11 mouse cellular contexts compared by ENCODE assay signal in genomic region chr2:60796616-60796968, GRCm38 (mm10).
DNase-seq lines count a peak whose midpoint lies in the region; ATAC-seq lines count a peak whose summit lies in the region.
"Had no signal": no experiment of that assay in that cellular context is flagged by ENCODE, and none has a peak within 500 bp of the region (broad histone marks: within the 10 kb centered on the region; RNA-seq: fewer than 3 reads in every experiment).

No protein-coding gene starts in this region.

- peaks cover 84% of the 10 kb centered on the region for H3K27me3 ChIP-seq in forebrain, embryonic 11.5 days (ENCODE audit: control insufficient read depth, insufficient read depth, low read length)
- H3K27me3 ChIP-seq in forebrain, embryonic 10.5 days (ENCODE audit: poor library complexity, severe bottlenecking), result peaks cover 92% of the 10 kb centered on the region
- no peaks in the 10 kb centered on the region for H3K27me3 ChIP-seq in embryonic facial prominence, embryonic 13.5 days
- no peaks in the 10 kb centered on the region for H3K27me3 ChIP-seq in hindbrain, embryonic 11.5 days (ENCODE audit: control insufficient read depth, insufficient read depth, low read length)
- peaks cover 76% of the 10 kb centered on the region for H3K27me3 ChIP-seq in midbrain, embryonic 13.5 days

- H3K4me3 ChIP-seq in forebrain, embryonic 11.5 days (ENCODE audit: low read depth, low read length), result no peak overlapping the region
- no peak overlapping the region for H3K4me3 ChIP-seq in forebrain, embryonic 10.5 days
- H3K4me3 ChIP-seq in embryonic facial prominence, embryonic 13.5 days, result no peak overlapping the region
- H3K4me3 ChIP-seq in hindbrain, embryonic 11.5 days (ENCODE audit: low read depth, low read length), result no peak overlapping the region
- no peak overlapping the region for H3K4me3 ChIP-seq in midbrain, embryonic 13.5 days (replicated peaks)

- no peak overlapping the region for H3K27ac ChIP-seq in forebrain, embryonic 11.5 days (ENCODE audit: low read depth, low read length)
- H3K27ac ChIP-seq in forebrain, embryonic 10.5 days, result no peak overlapping the region
- H3K27ac ChIP-seq in embryonic facial prominence, embryonic 13.5 days, result 0 out of 2 replicates have a peak overlapping the region, but pooled peaks have one; percentile 5
- no peak overlapping the region for H3K27ac ChIP-seq in hindbrain, embryonic 11.5 days (ENCODE audit: low read depth, low read length)
- peak overlapping the region; percentile 53 for H3K27ac ChIP-seq in midbrain, embryonic 13.5 days
- H3K27ac ChIP-seq: liver, embryonic 14.5 days had no signal

- no peak for DNase-seq in forebrain, embryonic 11.5 days (ENCODE audit: low spot score)
- no peak for DNase-seq in forebrain, embryonic 10.5 days (ENCODE audit: extremely low spot score, low spot score)
- no peak for DNase-seq in hindbrain, embryonic 11.5 days (ENCODE audit: low spot score)
- DNase-seq in left cerebral cortex, adult 8-10 months (ENCODE audit: low spot score in 2 of 2), result no peak
- DNase-seq: cerebellum, adult 11-12 months; gastrocnemius, postnatal 10 days had no signal

- 19% methylated on average over 2 of the region's 2 CpGs for WGBS in forebrain, embryonic 11.5 days
- 20% methylated on average over 2 of the region's 2 CpGs for WGBS in forebrain, embryonic 10.5 days
- 60% methylated on average over 2 of the region's 2 CpGs for WGBS in embryonic facial prominence, embryonic 13.5 days
- WGBS in hindbrain, embryonic 11.5 days, result 36% methylated on average over 2 of the region's 2 CpGs
- 7% methylated on average over 2 of the region's 2 CpGs for WGBS in midbrain, embryonic 13.5 days

- peak; percentile 86 for ATAC-seq in forebrain, embryonic 11.5 days (replicated peaks; ENCODE audit: low FRiP score)
- ATAC-seq in embryonic facial prominence, embryonic 13.5 days (ENCODE audit: insufficient number of reproducible peaks, insufficient read depth, low FRiP score, low TSS enrichment, low read depth), result no peak
- ATAC-seq in hindbrain, embryonic 11.5 days (ENCODE audit: low FRiP score), result peak; percentile 64
- ATAC-seq in midbrain, embryonic 13.5 days, result peak; percentile 89
- no peak for ATAC-seq in megakaryocyte-erythroid progenitor cell, adult 5-6 weeks (replicated peaks; ENCODE audit: low FRiP score, low TSS enrichment, poor library complexity, severe bottlenecking)
- ATAC-seq in monocyte, adult 5-6 weeks (replicated peaks; ENCODE audit: insufficient number of reproducible peaks, low FRiP score, low TSS enrichment, poor library complexity, severe bottlenecking), result no peak

- no peaks in the 10 kb centered on the region for H3K9me3 ChIP-seq in forebrain, embryonic 11.5 days (ENCODE audit: control insufficient read depth, low read length)
- H3K9me3 ChIP-seq in forebrain, embryonic 10.5 days, result no peaks in the 10 kb centered on the region
- no peaks in the 10 kb centered on the region for H3K9me3 ChIP-seq in embryonic facial prominence, embryonic 13.5 days
- no peaks in the 10 kb centered on the region for H3K9me3 ChIP-seq in hindbrain, embryonic 11.5 days (ENCODE audit: control insufficient read depth, low read length)
- H3K9me3 ChIP-seq in midbrain, embryonic 13.5 days, result no peaks in the 10 kb centered on the region

- H3K4me1 ChIP-seq in forebrain, embryonic 11.5 days (replicated peaks; ENCODE audit: control insufficient read depth, insufficient read depth, low read length), result peaks cover 23% of the 10 kb centered on the region
- H3K4me1 ChIP-seq in forebrain, embryonic 10.5 days, result peaks cover 51% of the 10 kb centered on the region
- H3K4me1 ChIP-seq in embryonic facial prominence, embryonic 13.5 days, result peaks cover 42% of the 10 kb centered on the region
- no peaks in the 10 kb centered on the region; the same call in 1 of the 2 replicates for H3K4me1 ChIP-seq in hindbrain, embryonic 11.5 days (replicated peaks; ENCODE audit: control insufficient read depth, insufficient read depth, low read length)
- peaks cover 46% of the 10 kb centered on the region for H3K4me1 ChIP-seq in midbrain, embryonic 13.5 days (replicated peaks)

- H3K4me2 ChIP-seq in forebrain, embryonic 11.5 days (ENCODE audit: low read depth, low read length, severe bottlenecking), result 0 out of 2 replicates have a peak overlapping the region, but pooled peaks have one; percentile 11
- H3K4me2 ChIP-seq in embryonic facial prominence, embryonic 13.5 days, result no peak overlapping the region
- no peak overlapping the region for H3K4me2 ChIP-seq in hindbrain, embryonic 11.5 days (replicated peaks; ENCODE audit: low read depth, low read length)
- peak overlapping the region; percentile 29 for H3K4me2 ChIP-seq in midbrain, embryonic 13.5 days (replicated peaks)

- H3K36me3 ChIP-seq in forebrain, embryonic 11.5 days (ENCODE audit: control insufficient read depth, insufficient read depth, low read length), result no peaks in the 10 kb centered on the region
- H3K36me3 ChIP-seq in forebrain, embryonic 10.5 days (replicated peaks), result 0 out of 2 replicates have a peak, but pooled peaks cover 2% of the 10 kb centered on the region
- peaks cover 27% of the 10 kb centered on the region for H3K36me3 ChIP-seq in embryonic facial prominence, embryonic 13.5 days
- H3K36me3 ChIP-seq in hindbrain, embryonic 11.5 days (ENCODE audit: control insufficient read depth, insufficient read depth, low read length), result no peaks in the 10 kb centered on the region
- H3K36me3 ChIP-seq in midbrain, embryonic 13.5 days, result no peaks in the 10 kb centered on the region

- H3K9ac ChIP-seq in forebrain, embryonic 11.5 days (ENCODE audit: low read length), result no peak overlapping the region
- H3K9ac ChIP-seq in embryonic facial prominence, embryonic 13.5 days, result no peak overlapping the region
- H3K9ac ChIP-seq in hindbrain, embryonic 11.5 days (ENCODE audit: low read depth, low read length), result no peak overlapping the region
- no peak overlapping the region for H3K9ac ChIP-seq in midbrain, embryonic 13.5 days (replicated peaks)
- H3K9ac ChIP-seq: liver, embryonic 14.5 days had no signal

Comparison
In these comparisons a context has a peak if more than half of its experiments do, and no peak if none do; other contexts are left out.
1. ATAC-seq: peak in forebrain, embryonic 11.5 days (single experiment), hindbrain, embryonic 11.5 days (single experiment) and midbrain, embryonic 13.5 days (single experiment); none in embryonic facial prominence, embryonic 13.5 days (single experiment), megakaryocyte-erythroid progenitor cell, adult 5-6 weeks (single experiment) and monocyte, adult 5-6 weeks (single experiment).
2. H3K27ac ChIP-seq: peak in embryonic facial prominence, embryonic 13.5 days (single experiment) and midbrain, embryonic 13.5 days (single experiment); none in forebrain, embryonic 11.5 days (single experiment), forebrain, embryonic 10.5 days (single experiment) and hindbrain, embryonic 11.5 days (single experiment).
3. H3K4me2 ChIP-seq: peak in forebrain, embryonic 11.5 days (single experiment) and midbrain, embryonic 13.5 days (single experiment); none in embryonic facial prominence, embryonic 13.5 days (single experiment) and hindbrain, embryonic 11.5 days (single experiment).